Mouse (Mus musculus): Measurements from ENCODE around the gene Bahcc1. TPM values are rescaled to one million over a fixed set of nuclear protein-coding genes. Genes with fewer than 3 reads are reported as not detected.

Gene Bahcc1
- total and polyA plus RNA-seq, 2 experiments from 2014 or later = 9.5 to 49.8 TPM

DNA sequence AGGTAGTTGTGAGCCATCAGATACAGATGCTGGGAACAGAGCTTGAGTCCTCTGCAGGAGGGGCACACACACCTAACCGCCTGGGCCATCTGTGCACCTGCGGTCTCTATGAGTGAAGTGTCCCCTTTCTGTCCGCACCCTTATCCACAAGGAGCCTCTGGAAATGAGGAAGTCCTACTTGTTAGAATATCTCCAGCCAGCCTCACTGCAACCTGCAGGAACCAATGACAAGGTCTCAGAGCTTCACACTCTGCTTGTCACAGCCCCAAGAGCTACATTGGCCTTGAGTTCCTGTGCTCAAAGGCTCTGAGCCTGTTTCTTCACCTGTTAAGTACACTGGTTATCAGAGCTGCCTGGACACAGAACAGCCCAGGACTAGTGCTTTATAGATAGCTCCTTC lies 30.4 kb downstream of the Bahcc1 start:
- Histone ChIP-seq H3K4me3 (ENCODE audit: low read depth, low read length) (no peak overlapping the region), H3K4me2 (ENCODE audit: low read depth, low read length, poor library complexity, severe bottlenecking) (no peak overlapping the region), H3K27ac (ENCODE audit: low read depth, low read length) (no peak overlapping the region), H3K4me1 (ENCODE audit: insufficient read depth, low read length) (peaks cover 23% of the 10 kb centered on the region), H3K27me3 (ENCODE audit: insufficient read depth, low read length) (no peaks in the 10 kb centered on the region), H3K36me3 (ENCODE audit: insufficient read depth, low read length) (peaks cover 7% of the 10 kb centered on the region; the same call in 1 of the 2 replicates), H3K9ac (replicated peaks; ENCODE audit: low read length, poor library complexity, severe bottlenecking) (no peak overlapping the region), H3K9me3 (ENCODE audit: low read length) (no peaks in the 10 kb centered on the region)
- 91% methylated on average over 3 of the region's 3 CpGs for WGBS
- no peak for ATAC-seq (ENCODE audit: low FRiP score)
- TF ChIP-seq CTCF (IDR thresholded peaks at IDR 0.05) = no peak
- no peak for DNase-seq (ENCODE audit: low spot score)

DNA sequence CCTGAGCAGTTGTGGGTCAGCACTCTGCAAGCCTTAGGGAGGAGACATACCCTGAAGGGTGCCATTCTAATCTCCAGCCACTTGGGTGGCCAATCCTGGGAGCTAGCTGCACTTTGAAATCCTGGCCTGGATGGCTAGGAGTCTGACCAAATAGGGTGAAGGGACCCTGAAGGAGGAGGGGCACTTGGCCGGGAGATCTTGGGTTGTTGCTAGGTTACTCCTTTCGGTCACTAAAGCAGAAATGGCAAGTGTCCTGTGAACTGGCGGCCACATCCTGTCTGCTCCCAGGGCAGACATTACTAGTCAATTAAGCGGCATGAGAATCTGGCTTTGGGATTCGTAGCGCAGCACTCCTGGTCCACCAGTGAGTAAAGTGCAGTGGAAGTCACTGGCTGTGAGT lies 31.3 kb downstream of the Bahcc1 start:
- H3K9me3 ChIP-seq (ENCODE audit: low read length) = no peaks in the 10 kb centered on the region
- H3K27ac ChIP-seq (ENCODE audit: low read depth, low read length) = no peak overlapping the region
- peaks cover 6% of the 10 kb centered on the region; the same call in 1 of the 2 replicates for H3K36me3 ChIP-seq (ENCODE audit: insufficient read depth, low read length)
- no peak overlapping the region for H3K4me3 ChIP-seq (ENCODE audit: low read depth, low read length)
- H3K4me2 ChIP-seq (ENCODE audit: low read depth, low read length, poor library complexity, severe bottlenecking) = no peak overlapping the region
- H3K27me3 ChIP-seq (ENCODE audit: insufficient read depth, low read length) = no peaks in the 10 kb centered on the region
- DNase-seq (ENCODE audit: low spot score) = peak; percentile 54
- H3K4me1 ChIP-seq (ENCODE audit: insufficient read depth, low read length) = peaks cover 27% of the 10 kb centered on the region
- no peak overlapping the region for H3K9ac ChIP-seq (replicated peaks; ENCODE audit: low read length, poor library complexity, severe bottlenecking)
- TF ChIP-seq CTCF (IDR thresholded peaks at IDR 0.05) = no peak
- no peak for ATAC-seq (ENCODE audit: low FRiP score)
- WGBS = 44% methylated on average over 6 of the region's 6 CpGs

DNA sequence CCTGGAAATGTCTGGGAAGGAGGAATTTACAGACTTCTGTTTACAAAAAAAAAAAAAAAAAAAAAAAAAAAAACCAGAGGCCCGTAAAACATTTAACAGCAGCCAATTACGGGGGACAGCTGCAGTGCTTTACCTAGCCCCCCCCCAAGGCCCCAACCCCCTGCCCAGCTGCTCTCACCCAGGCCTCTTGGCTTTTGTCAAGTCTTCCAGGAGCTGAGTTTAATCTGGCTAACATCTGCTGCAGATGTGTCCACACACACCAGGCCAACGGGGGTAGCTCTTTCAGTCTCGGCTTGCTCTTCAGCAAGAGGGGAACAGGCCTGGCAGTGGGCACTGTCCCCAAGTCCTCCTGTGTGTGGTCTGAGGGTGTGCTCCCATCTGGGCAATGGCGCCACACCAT lies 32.7 kb downstream of the Bahcc1 start:
- TF ChIP-seq CTCF (IDR thresholded peaks at IDR 0.05) = no peak
- Histone ChIP-seq H3K27me3 (ENCODE audit: insufficient read depth, low read length) (no peaks in the 10 kb centered on the region), H3K9me3 (ENCODE audit: low read length) (no peaks in the 10 kb centered on the region), H3K27ac (ENCODE audit: low read depth, low read length) (no peak overlapping the region), H3K4me2 (ENCODE audit: low read depth, low read length, poor library complexity, severe bottlenecking) (no peak overlapping the region), H3K9ac (replicated peaks; ENCODE audit: low read length, poor library complexity, severe bottlenecking) (no peak overlapping the region), H3K4me3 (ENCODE audit: low read depth, low read length) (no peak overlapping the region), H3K36me3 (ENCODE audit: insufficient read depth, low read length) (no peaks in the 10 kb centered on the region), H3K4me1 (ENCODE audit: insufficient read depth, low read length) (peaks cover 23% of the 10 kb centered on the region)
- DNase-seq (ENCODE audit: low spot score) (no peak), ATAC-seq (ENCODE audit: low FRiP score) (no peak)
- WGBS = 68% methylated on average over 5 of the region's 5 CpGs

DNA sequence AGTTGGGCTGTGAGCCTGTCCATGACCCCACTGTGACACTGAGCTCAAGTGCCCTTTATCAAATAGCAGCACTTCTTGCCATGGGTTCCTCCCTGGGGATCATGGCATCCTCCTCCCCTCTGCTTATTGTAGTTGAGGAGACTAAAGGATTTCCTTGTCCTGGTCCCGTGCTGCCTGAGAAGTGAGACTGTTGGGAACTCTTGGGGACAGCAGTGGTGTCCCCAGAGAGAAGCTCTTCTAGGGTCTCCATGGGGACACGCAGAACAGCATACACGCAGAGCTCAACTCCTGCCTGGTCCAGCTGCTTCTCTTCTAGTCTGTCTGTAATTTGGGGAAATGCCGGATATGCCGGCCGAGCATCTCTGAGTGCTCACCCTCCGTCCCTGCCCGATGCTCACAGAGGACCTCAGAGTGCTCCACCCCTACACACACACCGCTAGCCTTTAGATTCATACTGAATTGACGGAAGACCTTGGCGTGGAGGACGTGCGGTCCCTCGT lies 33.6 kb downstream of the Bahcc1 start:
- ATAC-seq (ENCODE audit: low FRiP score) (no peak), DNase-seq (ENCODE audit: low spot score) (no peak)
- WGBS = 88% methylated on average over 14 of the region's 14 CpGs
- no peak overlapping the region for H3K27ac ChIP-seq (ENCODE audit: low read depth, low read length)
- H3K4me3 ChIP-seq (ENCODE audit: low read depth, low read length) = no peak overlapping the region
- no peak overlapping the region for H3K9ac ChIP-seq (replicated peaks; ENCODE audit: low read length, poor library complexity, severe bottlenecking)
- no peak for TF ChIP-seq CTCF (IDR thresholded peaks at IDR 0.05)
- peaks cover under 1% of the 10 kb centered on the region; the same call in 1 of the 2 replicates for H3K36me3 ChIP-seq (ENCODE audit: insufficient read depth, low read length)
- no peaks in the 10 kb centered on the region for H3K27me3 ChIP-seq (ENCODE audit: insufficient read depth, low read length)
- no peak overlapping the region for H3K4me2 ChIP-seq (ENCODE audit: low read depth, low read length, poor library complexity, severe bottlenecking)
- H3K9me3 ChIP-seq (ENCODE audit: low read length) = no peaks in the 10 kb centered on the region
- peaks cover 17% of the 10 kb centered on the region; the same call in 1 of the 2 replicates for H3K4me1 ChIP-seq (ENCODE audit: insufficient read depth, low read length)

DNA sequence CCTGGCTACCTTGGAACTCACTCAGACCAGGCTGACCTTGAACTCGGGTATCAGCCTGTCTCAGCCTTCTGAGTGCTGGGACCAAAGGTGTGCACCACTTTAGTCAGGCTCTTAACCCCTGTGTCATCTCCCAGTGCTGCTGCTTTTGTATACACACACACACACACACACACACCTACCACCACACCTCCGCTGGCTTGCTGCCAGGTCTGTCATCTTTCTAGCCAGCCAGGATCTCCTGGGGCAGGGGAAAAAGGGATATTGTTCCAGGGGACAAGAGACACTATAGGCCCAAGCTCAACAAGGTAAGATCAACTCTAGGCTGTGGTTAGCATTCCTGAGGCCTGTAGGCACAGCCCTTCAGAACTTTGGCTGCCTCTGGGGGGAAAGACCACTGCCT lies 34.5 kb downstream of the Bahcc1 start:
- 93% methylated on average over 2 of the region's 2 CpGs for WGBS
- Histone ChIP-seq H3K9ac (replicated peaks; ENCODE audit: low read length, poor library complexity, severe bottlenecking) (no peak overlapping the region), H3K9me3 (ENCODE audit: low read length) (no peaks in the 10 kb centered on the region), H3K4me1 (ENCODE audit: insufficient read depth, low read length) (peaks cover 12% of the 10 kb centered on the region; the same call in 1 of the 2 replicates), H3K36me3 (ENCODE audit: insufficient read depth, low read length) (peaks cover 10% of the 10 kb centered on the region), H3K27me3 (ENCODE audit: insufficient read depth, low read length) (no peaks in the 10 kb centered on the region), H3K4me3 (ENCODE audit: low read depth, low read length) (no peak overlapping the region), H3K27ac (ENCODE audit: low read depth, low read length) (no peak overlapping the region), H3K4me2 (ENCODE audit: low read depth, low read length, poor library complexity, severe bottlenecking) (no peak overlapping the region)
- DNase-seq (ENCODE audit: low spot score) (no peak), ATAC-seq (ENCODE audit: low FRiP score) (no peak)
- no peak for TF ChIP-seq CTCF (IDR thresholded peaks at IDR 0.05)

DNA sequence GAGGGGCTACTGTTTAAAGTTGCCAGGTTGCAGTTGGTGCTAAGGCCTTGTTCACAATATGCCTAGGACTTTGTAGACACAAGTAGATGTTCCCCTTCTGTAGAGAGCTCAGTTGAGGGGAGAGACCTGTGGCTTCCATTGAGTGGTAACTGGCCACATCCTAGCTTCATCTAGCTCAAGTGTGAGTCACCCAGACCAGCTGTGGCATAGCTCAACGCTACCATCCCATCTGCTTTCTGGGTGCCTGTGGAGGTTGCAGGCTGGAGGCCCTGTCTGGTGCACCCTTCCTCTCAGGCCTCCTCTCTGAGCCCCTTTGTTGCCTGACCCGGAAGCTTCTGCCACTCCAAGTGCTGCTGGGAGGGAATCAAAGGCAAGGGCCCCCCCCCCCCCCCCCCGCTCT lies 34.9 kb downstream of the Bahcc1 start:
- Histone ChIP-seq H3K9ac (replicated peaks; ENCODE audit: low read length, poor library complexity, severe bottlenecking) (no peak overlapping the region), H3K4me3 (ENCODE audit: low read depth, low read length) (no peak overlapping the region), H3K27me3 (ENCODE audit: insufficient read depth, low read length) (no peaks in the 10 kb centered on the region), H3K4me1 (ENCODE audit: insufficient read depth, low read length) (peaks cover 12% of the 10 kb centered on the region; the same call in 1 of the 2 replicates), H3K36me3 (ENCODE audit: insufficient read depth, low read length) (peaks cover 14% of the 10 kb centered on the region), H3K4me2 (ENCODE audit: low read depth, low read length, poor library complexity, severe bottlenecking) (no peak overlapping the region; the same call in 1 of the 2 replicates), H3K9me3 (ENCODE audit: low read length) (no peaks in the 10 kb centered on the region), H3K27ac (ENCODE audit: low read depth, low read length) (no peak overlapping the region)
- no peak for TF ChIP-seq CTCF (IDR thresholded peaks at IDR 0.05)
- WGBS = 42% methylated on average over 3 of the region's 3 CpGs
- ATAC-seq (ENCODE audit: low FRiP score) (no peak), DNase-seq (ENCODE audit: low spot score) (no peak)
